Mouse (Mus musculus) c-Kit-positive CD71-positive TER-119-positive erythroid progenitor cells, embryonic 14.5 days (primary cell): ENCODE measurements around the gene Fgf3.

ENCODE experiments used
- DNase-seq: peaks from one replicate; pipeline ENCODE4 v3.0.0-alpha.2; 2013; ENCODE audit warnings: low spot score

Gene Fgf3

DNA sequence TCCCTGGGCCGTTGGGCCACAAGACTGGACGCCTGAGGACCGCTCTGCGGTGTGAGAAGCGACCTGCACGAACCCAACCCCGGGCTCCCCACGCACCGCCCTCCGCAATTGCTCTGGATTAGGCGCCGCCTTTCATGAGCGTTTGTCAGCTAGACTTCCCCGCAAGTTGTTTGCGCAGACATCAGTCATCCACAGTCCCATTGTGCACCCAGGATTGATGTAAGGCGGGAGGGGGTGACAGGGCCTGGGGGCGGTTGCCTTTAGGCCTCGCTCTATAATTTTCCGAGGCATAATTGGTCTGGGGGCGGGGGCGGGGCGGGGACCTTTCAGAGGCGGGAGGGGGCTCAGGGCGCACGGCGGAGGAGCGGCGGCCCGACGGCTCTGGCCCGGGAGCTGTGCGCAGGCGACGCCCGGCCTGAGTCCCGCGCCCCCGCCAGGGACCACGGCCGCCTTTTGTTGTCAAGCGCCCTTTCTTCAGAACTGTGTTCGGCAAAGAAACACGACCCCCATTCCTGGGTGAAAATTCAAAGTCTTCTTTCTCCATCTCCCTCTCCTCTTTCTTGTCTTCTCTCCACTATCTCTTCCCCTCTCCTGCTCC is at the start of gene Fgf3:
TSS of gene Fgf3 (plus strand) at position 193 of the 598 bp plus-strand sequence.
- no peak for DNase-seq

GRCm38 (mm10) chr7:144788631-144789030 is 49.3 kb upstream of the Fgf3 start:
- peak; percentile 74 for DNase-seq

DNA sequence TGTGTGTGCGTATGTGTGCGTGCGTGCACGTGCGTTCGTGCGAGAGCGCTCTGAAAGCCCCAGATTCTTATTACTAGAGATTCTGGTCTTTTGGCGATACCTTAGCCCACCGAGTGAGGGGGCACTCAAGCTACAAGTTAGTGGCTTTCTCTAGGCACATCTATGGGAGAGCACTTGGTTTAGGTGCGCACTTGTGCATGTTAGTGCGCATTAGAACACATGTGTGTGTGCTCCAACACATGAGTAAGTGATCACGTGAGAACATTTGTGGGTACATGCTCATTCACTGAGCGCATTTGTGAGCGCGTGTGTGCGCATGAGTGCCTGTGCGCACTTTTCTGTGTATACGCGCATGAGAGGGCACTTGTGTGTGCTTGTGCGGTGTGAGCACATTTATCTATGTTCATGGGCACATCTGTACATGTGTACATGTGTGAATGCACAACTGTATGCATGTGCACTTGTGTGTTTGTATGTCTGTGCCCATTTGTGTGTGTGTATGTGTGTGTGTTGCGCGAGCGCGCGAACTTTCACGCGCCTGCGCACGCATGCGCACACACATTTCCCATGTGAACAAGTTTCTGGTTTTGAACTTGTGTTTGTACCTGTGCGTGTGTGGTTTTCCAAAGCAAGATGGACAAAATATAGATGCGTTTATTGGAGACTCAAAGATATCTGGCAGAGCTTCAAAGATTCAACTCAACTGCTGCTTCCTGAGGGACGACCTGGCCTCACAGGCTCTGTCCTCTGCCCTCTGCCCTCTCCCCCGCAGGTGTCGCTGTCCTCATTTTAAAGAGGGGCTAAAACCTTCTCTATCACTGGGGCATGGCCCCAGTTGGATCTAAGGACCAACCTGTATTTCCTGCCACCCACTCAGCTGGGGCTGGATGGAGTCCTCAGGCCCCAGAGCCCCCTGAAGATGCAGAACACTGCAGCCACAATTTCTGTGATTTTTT is 48.0 kb upstream of the Fgf3 start:
- DNase-seq = peak; percentile 35

DNA sequence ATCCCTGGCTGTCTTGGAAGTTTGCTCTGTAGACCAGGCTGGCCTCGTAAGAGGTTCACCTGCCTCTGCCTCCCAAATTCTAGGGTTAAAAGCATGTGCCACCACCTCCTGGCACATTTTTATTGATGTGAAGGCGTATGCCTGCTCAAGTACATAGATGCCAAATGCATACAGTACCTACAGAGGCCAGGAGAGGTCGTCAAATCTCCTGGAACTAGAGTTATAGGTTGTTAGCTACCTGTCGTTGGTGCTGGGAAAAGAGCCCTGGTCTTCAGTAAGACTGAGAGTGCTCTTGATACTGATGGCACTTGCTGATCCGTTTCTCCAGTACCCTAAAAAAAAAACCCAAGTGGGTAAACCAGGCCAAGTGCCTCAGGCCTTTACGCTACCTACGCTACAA is 46.5 kb upstream of the Fgf3 start:
- DNase-seq = no peak

- no peak for DNase-seq
These were observed 44.6 kb upstream of the Fgf3 start for GRCm38 (mm10) chr7:144793296-144793695.

GRCm38 (mm10) chr7:144795976-144796474 is 41.9 kb upstream of the Fgf3 start:
- DNase-seq = no peak

DNA sequence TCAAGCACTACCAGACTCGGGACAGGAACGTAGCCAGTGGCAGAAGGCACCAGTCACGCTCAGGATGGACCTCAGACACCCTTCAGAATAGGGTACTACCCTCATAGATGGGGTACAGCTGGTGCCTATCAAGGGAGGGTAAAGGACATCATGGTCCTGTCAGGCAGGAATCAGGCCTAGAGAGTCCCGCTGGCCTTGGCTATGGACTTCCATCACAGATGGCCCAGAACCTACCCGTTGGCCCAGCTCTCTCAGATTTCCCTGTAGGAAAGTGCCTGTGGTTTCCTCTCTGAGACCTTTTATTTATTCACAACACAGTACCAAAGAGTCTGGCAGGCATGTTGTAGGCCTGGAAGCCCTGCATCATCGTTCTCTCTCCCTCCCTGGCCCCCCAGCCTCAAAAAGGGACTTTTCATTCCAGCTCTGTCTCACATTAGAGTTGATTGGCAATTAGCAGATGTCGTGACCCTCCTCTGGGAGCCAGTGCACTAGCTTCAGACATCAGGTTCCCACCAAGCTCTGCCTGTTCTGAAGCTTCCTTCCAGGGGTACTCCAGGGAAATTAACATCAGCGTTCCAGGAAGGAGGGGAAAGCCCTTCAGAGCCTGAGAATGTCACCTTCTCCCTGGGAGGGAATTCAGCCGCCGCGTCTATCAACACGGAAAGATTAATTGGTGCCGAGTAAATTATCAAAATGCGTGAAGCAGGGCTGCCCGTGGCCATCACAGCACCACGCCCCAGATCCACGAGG is 40.7 kb upstream of the Fgf3 start:
- no peak for DNase-seq

DNA sequence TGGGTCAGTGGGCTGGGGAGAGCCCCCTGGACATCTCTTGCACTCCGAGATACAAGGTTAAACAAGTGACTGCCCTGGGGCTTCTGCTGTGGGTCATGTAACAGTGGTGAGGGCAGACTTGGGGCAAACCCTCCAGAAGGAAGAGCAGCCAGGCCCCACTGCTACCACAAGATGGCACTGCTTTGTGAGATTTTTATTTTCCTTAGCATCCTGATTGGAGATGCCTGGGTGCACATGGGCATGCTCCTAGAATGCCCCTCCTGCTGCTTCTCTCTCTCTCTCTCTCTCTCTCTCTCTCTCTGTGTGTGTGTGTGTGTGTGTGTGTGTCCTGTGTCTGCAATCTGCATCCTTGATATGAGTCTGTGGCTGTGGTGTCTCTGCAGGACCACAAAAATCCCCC is 39.4 kb upstream of the Fgf3 start:
- no peak for DNase-seq

GRCm38 (mm10) chr7:144807036-144807435 is 30.8 kb upstream of the Fgf3 start:
- no peak for DNase-seq

GRCm38 (mm10) chr7:144807976-144808577 is 29.8 kb upstream of the Fgf3 start:
- DNase-seq = peak; percentile 64

DNA sequence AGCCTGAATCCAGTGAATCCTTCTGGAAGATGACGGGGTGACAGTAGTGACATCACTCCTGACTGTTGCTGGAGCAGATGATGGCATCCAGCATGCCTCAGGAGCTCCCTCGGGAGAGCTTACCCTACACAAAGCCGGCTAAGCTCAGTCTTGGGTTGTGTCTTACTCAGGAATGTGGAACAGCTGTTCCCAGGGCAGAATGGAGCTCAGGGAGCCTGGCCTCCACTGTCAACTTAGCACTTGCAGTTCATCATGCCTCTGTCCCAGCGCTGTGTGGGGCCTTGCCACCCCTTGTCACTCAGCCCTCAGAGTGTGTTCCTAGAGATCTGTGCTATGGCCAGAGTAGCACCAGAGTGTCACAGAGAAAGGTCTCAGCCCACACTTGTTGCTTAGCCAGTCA is 26.4 kb upstream of the Fgf3 start:
- DNase-seq = no peak

- no peak for DNase-seq
These were observed 16.0 kb upstream of the Fgf3 start for GRCm38 (mm10) chr7:144821901-144822300.

DNA sequence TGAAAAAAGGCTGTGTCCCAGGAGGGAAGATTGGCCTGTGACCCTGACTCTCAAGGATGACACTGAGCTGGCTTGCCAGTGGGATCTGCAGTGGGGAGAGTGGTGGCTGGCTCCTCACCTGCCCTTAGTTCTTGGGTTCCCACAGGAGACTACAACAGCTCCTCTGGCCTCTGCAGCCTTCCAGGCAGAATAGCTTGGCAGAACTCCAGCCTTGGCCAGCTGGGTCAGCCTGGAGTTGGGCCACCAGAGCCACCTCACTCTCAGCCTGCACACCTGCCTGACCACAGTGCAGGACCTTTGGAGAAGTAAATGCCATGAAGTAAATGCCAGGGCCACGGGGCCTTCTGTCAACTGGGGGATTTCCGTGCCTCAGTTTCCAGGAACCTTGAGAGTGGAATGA is 13.9 kb upstream of the Fgf3 start:
- DNase-seq = no peak

GRCm38 (mm10) chr7:144828369-144828768 is 9.5 kb upstream of the Fgf3 start:
- no peak for DNase-seq

- no peak for DNase-seq
These were observed 930 bp downstream of the Fgf3 start for GRCm38 (mm10) chr7:144838522-144839503.

DNA sequence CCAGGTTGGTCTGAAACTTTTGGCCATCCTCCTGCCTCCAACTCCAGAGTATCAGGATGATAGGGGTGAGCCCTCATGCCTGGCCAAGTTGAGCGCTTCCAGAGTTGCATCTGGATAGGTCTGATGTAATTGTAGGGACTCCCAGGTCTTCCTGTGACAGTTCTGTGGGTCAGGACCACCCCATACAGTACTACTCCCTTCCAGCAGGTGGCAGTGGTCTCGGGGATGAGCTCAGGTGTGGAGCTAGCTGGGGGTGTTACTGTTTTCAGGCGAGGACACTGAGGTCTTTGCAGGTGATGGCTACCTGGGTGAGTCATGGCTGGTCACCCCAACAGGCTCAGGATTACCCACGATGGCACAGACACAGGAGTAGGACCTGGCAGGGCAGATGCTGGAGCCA is 8.3 kb downstream of the Fgf3 start:
- peak; percentile 18 for DNase-seq

GRCm38 (mm10) chr7:144847067-144847466 is 9.2 kb downstream of the Fgf3 start, which contains the start of gene Fgf4:
Gene Fgf4 (plus strand): TSS chr7:144847367.
- DNase-seq = no peak

DNA sequence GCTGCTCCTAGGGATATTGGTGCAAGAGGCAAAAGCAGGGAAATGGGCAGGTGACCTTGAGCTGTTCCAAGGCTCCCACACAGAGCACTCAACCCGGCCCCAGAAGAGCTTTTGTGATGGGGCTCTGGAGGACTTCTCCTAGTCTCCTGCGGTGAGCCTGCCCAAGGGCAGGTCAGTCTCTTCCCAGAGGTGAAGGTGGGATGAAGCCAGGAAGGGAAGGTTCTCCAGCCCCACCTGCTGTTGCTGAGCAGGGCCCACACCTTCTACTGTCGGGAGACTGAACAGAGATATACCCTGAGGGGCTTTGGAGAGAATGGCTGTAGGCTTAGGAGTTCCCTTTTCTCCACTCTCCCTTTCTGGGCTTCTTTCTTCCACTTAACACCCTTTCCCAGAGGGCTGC is 13.4 kb downstream of the Fgf3 start:
- no peak for DNase-seq

GRCm38 (mm10) chr7:144854966-144855365 is 17.1 kb downstream of the Fgf3 start:
- DNase-seq = no peak

- no peak for DNase-seq
These were observed 19.3 kb downstream of the Fgf3 start for GRCm38 (mm10) chr7:144857158-144857557.
